Mouse (Mus musculus): ENCODE measurements around the gene Rasl10a.
"Not testable (repeated sequence)": the region's sequence is repeated elsewhere in the genome, so short reads cannot be mapped to it uniquely, and the experiment has no call there.

Rasl10a gene

DNA sequence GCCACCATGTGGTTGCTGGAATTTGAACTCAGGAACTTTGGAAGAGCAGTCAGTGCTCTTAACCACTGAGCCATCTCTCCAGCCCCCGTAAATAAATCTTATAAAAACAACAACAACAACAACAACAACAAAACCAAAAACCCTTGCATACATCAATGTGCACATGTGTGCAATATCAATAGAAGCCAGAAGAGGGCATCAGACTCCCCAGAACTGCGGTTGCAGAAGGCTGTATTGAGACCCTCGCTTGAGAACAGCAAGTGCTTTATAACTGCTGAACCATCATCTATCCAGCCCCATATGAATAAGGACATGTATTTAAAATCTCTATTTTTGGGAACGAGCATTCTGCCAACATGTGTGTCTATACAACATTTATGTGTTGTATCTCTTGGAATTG is 17.0 kb downstream of the Rasl10a start:
- DNase-seq (ENCODE audit: low spot score): no peak

DNA sequence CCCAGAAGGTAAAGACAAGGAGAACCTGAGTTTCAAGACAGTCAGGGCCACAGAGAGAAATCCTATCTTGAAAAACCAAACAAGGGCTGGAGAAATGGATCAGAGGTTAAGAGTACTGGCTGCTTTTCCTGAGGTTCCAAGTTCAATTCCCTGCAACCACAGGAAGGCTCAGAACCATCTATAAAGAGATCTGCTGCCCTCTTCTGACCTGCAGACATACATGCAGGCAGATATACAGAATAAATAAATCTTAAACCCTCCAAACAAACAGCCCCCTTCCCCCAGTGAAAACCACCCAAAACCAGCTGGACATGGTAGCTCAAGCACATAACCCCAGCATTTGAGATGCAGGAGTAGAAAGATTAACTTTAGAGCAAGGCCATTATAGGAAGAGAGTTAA is 17.8 kb downstream of the Rasl10a start:
- no peak for DNase-seq (ENCODE audit: low spot score)

DNA sequence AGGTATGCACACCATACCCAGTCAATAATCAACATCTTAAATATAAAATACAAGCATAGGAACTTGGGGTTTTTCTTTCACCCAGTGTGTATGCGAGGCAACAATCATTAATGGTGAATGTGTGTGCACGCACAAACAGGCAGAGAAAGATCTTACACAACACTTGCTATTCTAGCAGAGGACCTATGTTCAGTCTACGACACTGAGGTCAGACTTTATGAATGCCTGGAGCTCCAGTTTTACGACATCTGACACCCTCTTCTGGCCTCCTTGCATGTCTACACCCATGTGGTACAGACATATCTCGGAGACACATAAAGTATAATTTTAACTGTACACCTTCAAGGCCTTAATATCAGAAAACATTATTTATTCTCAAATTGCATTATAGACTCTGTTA is 18.9 kb downstream of the Rasl10a start:
- DNase-seq (ENCODE audit: low spot score): not testable (repeated sequence)

DNA sequence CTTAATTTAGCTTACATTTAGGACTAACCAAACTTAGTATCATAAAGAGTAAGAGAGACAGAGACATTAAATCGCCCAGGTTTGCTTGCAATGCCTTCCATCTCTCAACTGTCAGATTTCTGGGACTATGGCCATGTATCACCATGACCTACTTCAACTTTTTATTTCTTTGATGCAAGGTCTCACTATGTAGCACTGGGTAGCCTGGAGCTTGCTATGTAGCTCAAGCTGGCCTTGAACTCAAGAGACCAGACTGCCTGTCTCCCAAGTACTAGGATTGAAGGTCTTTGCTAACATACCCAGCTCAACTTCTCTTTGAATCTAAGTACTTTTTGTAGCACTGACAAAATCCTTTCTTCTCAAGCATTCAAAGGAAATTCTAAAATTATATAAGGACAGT is 31.2 kb downstream of the Rasl10a start:
- DNase-seq (ENCODE audit: low spot score): no peak

DNA sequence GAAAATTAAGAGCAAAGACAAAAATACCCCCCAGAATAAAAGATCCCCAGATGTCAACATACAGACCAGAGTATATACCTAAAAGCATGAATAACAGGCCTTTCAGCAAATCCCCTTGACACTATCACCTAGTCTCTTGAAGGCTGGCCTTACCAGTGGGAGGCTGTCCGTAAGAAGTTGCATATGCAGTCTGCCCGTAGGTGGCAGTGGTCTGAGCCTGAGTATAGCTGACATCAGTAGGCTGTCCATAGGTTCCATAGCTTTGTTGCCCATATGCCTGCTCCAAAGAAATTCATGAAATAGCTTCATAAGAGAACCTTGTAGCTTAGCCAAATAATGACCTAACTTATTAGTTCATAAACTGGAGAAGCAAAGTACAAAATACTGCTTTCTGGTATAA is 33.8 kb downstream of the Rasl10a start:
- no peak for DNase-seq (ENCODE audit: low spot score)

DNA sequence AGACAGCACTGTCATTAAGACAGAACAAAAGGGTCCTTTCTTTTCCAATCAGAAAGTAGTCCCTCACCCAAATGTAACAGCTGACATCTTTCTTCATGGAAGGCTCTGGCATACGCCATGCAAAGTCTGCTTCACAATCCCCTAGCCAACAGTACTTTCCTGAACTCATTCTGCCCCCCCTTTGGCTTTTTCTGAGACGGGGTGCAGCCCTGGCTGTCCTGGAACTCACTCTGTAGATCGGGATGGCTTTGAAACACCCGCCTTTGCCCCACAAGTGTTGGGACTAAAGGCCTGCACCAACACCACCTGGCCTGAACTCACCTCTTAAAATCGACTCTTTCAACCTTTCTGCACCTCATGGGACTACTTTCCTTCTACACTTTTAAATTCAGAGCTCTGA is 37.9 kb downstream of the Rasl10a start:
- DNase-seq (ENCODE audit: low spot score): no peak

DNA sequence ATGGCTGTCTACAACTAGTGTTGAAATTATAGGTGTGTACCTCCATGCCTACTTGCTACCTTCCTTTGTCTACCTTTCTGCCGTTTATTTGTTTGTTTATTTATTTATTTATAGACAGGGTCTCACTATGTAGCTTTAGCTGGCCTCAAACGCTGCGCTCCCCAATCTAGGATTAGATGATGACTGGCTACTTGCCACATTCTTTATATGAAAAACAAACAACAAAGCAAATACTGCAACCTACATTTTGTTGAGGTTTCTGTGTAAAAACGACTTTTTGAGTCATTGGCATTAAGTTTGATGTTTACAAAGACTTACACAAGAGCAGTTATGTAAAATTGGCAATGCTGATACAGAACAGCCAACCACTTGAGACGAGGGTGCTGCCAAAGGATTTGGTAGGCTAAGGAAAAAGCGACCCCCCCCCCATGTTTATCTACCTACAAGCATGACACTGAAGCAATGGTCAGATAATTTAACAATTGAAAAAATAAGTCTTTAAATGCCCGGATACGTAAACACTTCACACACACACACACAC is 38.6 kb downstream of the Rasl10a start:
- no peak for DNase-seq (ENCODE audit: low spot score)

DNA sequence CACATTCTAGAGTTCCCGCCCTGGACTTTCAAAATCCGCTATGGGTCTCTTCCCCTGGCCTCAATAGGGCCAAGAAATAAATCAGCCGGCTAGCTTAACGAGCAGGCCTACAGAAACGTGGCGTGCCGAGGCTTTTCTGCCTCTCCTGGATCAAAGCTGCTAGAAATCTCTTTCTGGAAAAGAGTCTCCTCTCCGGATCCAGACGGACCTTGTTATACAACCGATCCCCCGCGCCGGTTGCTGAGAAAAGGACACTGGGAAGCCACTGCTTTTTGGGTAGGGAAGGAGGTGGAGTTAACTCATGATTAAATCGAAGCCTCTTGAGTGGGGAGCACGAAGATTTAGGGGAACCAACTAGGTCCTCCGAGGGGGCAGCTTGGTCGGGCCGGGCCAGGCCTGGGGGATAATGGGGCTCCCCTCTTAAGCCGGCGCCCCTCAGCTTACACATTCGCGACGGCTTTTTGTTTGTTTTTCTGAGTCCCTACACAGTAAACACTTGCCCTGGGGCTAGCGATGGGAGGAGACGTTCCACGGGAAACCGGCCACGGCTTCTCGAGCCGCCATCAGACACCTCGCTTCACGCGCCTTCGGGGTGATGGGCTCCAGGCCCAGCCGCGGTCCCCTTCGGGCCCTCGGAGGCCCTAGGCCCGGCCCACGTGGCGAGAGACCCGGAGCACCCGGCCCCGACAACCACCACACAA is 40.3 kb downstream of the Rasl10a start:
- DNase-seq (ENCODE audit: low spot score): peak; percentile 58

DNA sequence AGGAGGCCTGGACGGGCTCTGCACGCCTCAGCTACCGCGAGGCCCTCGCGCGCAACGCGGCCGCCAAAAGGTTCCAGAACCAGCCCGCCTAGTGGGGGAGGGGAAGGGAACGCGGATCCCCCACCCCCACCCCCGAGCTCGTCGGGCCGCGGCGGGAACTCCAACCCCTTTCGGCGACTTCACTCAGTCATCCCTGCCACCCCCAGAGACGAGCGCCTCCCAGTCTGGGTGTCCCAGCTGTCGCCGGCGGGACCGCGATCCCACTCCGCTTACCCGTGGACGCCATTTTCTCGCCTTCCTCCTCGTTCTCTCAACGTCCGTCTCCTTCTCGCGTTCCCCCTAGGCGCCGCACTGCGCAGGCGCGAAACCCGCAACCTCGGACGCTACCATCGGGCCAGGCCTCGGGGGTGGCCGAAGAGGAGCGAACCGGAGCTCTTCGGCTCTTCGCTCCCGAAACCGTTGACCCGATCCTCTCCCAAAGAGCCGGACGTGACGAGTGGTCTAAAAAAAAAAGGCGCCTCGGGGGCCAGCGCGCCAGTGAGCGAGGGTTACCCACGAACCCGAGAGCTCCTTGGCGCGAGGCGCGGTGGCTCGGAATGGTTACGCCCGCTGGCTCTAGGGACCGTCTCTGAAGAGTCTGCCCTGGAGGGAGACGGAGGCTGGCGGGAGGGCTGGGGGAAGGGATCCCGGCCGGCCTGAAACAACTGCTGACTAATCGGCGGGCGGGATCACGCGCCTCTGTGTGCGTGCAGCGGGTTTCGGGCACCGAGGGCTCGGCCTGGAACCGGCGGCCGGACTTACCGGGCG is 41.0 kb downstream of the Rasl10a start, which contains the start of the genes Rhbdd3 and Ewsr1:
Gene Rhbdd3, plus strand, starts transcription at position 191 of the 807 bp plus-strand sequence.
Gene Ewsr1, minus strand, starts transcription at position 531 of the 807 bp plus-strand sequence.
- peak; percentile 99 for DNase-seq (ENCODE audit: low spot score)

DNA sequence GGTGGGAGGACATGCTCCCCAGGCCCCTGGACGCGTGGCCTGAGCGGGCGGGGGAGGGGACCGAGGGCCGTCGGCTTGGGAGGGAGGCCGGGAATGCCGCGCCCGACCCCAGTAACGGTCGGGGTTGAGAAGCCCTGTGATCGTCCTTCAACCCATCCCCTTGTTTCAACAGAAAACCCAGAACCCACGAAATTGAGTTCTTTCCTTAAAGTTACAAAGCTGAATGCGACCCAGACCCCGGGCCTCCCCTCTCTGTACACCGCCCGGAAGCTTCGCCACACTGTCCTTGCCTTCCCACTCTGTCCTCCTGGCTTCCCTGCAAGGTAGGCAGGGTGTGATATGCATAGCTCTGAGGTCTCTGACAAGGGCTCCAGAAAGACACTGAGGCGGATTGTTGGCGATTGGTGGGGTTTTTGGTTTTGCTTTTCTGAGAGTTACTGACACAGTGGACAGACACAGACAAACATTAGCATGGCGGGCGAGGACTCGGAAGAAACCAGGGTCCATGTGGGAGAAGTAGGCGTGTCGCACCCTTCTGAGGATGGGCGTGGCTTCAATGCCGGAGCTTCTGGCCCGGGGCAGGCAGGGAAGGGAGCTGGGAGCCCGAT is 41.8 kb downstream of the Rasl10a start:
- DNase-seq (ENCODE audit: low spot score): peak; percentile 90

DNA sequence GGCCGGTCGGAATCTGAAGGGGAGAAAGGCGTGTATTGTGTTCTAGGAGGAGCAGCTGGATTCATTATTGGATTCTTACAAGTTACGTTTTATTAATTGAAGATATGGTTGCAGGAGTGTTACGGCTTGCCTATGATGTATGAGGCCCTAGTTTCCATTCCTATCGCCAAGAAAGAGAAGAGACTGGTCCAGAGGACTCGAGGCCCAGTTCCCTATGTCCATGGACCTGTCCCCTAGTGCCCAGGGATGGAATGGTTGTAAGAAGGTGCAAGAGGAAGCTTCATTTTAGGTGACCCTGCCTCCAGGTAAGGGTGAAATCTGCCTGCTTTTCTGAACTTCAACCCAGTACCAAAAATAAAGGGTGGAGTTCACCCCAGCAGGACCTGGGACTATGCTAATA is 42.4 kb downstream of the Rasl10a start:
- DNase-seq (ENCODE audit: low spot score): no peak

DNA sequence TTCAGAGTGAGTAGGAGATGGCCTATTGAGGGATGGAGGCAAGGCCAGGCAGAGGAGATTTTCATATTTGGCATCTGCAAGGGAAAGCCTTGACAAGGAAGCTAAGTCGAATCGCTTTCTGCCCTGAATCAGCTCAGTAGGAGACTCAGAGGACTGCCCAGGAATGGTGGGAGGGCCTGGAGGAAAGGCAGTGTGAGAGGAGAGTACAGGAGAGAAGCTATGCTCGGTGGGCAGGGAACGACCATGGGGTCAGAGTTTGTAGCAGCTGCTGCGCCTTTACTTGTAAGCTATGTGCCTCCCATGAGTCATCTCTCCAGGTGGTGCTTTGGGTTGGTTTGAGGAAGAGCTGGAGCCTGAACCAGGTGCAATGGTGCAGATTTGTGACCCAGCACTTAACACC is 42.9 kb downstream of the Rasl10a start:
- DNase-seq (ENCODE audit: low spot score): no peak

DNA sequence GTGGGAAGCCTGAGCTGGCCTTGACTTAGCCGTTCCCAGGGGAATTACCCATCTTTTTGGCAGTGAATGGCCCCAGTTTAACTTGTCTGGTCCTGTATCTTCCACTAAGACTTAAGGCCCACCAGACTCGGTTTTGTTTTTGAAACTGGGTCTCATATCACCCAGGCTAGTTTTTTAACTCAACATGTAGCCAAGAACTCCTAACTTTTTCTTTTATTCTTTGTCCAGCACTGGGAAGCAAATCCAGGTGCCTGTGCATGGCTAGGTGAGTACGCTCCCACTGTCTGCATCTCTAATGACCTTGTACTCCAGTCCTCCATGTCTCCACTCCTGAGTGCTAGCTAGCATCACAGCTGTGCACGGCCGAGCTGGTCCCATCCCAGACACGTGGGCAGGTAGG is 43.7 kb downstream of the Rasl10a start:
- no peak for DNase-seq (ENCODE audit: low spot score)

DNA sequence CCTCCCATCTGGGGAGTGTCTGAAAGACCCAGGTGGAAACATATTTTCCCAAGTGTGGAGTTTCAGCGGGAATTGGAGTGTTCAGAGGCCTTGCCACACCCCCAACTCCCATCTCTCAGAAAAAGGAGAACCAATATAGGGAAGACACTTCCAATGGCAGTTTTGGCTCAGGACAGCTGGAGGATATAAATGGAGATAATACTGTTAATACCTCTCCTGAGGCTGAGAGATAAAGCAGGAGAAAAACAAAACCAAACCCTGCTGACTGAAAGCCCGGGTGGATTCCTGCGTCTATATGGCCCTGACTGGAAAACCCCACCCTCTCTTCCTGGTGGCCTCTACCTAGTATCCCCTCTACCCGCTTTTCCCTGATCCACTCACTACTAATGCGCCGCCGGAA is 44.5 kb downstream of the Rasl10a start:
- no peak for DNase-seq (ENCODE audit: low spot score)

DNA sequence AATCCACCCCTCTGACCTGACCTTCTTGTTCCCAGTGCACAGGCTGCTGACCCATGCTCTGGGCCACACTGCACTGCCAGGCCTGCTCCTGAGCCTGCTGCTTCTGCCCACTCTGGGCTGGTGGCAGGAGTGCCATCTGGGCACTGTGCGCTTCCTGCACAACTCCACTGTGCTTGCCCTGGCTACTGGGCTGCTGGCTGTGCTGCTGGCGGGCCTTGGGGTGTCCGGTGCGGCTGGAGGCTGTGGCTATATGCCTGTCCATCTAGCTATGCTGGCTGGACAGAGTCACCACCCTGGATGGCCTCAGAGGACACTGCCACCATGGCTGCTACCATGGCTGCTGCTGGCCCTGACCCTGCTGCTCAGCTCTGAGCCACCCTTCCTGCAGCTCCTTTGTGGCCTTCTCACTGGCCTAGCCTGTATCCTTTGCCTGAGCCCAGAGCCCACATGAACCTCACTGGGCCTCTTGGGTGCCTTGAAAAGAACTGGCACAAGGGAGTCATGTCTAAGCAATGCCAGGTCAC is 46.1 kb downstream of the Rasl10a start:
- no peak for DNase-seq (ENCODE audit: low spot score)

DNA sequence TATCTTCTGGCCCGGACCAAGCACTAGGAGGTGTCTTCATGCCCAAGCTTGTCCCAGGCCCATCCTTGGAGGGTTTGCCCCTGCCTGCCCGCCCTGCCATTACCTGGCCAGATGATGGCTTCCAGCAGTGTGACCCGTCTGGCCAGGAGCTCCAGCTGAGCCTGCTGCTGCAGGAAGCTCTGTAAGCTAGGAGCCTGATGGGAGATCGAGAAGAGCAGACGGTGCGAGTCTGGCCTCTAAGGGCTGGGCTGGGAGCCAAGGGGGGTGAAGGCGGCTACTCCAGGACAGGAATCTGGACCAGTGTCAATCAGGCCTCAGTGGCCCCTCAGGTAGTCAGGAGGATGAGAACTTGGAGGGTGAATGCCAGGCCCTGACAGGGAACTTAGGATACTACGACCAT is 51.5 kb downstream of the Rasl10a start:
- no peak for DNase-seq (ENCODE audit: low spot score)

Measured in testis, postnatal 10 days (tissue).